Mouse (Mus musculus): Measurements from ENCODE around the gene Aff1.
A peak's percentile ranks its signal among the peaks of the same experiment; 100 is the strongest.

Gene Aff1

GRCm38 (mm10) chr5:103813997-103814542, 121.9 kb downstream of the Aff1 start:
- no peak for DNase-seq

- no peak for DNase-seq
These were observed 122.5 kb downstream of the Aff1 start for GRCm38 (mm10) chr5:103814551-103815248.

GRCm38 (mm10) chr5:103815249-103815617, 123.1 kb downstream of the Aff1 start:
- no peak for DNase-seq

DNA sequence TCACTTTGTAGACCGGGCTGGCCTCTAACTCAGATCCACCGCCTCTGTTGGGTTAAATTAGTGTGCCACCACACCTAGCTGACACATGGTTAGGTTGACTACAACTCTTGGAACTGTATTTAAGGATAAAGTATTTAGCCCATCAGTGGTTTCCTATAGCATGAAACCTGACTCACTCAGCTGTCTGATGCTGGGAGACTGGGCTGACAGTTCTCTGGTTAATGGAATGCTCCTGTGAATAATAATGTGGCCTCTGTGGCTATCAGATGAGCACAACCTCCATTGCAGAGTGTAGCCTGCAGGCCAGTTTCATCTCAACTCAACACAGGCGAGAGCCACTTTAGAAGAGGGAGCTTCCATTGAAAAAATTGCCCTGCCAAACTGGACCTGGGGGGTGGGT, 124.5 kb downstream of the Aff1 start:
- DNase-seq = no peak

DNA sequence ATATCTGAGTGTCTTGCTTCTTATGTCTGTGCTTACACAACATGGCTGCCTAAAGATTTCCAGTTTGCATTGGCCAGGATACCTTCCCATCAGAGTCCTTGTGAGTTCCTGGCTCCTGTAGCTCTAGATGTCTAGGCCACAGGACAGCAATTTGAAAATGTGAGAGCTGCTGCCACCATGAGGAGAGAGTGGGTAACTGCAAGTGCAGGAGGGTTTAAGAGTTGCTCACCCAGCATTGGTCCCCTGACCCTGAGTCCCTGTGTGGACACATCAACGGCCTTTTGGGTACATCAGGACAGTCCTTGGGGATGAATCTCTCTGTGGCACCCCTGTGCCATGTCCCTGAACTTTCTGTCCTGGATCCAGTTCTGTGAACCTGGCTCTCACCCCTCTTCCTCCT, 125.6 kb downstream of the Aff1 start:
- DNase-seq = peak; percentile 78

DNA sequence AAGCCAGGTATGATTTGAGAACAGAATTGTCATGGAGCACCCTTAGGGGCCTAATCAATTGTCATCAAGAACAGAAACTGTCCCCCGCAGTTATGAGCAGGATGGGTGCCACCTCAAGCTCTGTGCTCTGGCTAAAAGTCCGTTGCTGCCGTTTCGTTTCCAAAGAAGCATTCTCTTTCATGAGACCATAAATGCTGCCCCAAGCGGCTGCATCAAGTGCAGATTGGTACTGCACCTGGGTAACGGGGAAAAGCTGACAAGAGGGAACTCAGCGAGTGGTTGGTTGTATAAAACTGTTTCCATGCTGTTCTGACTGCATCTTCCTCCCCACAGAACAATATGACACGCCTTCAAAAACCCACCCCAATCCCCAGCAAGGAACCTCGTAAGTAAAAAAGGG, 126.4 kb downstream of the Aff1 start:
- no peak for DNase-seq

- no peak for DNase-seq
These were observed 127.5 kb downstream of the Aff1 start for GRCm38 (mm10) chr5:103819674-103820073.

DNA sequence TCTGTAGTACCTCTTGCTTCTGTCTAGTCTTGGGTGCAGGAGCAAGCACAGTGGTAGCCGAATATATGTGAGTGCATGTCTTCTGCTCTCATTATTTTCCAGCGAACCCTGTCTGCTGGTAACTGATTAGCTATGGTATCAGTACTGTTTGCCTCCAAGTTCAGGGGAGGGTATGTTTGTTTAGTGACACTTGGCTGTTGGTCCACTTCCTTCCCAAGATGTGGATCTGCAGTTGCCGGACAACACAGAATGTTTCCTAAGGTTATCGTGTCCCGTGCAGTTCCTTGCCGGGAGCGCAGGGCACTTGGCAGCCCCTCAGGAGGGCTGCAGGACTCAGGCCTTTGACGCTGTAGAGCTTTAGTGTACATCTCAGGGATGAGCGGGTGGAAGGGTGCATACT, 128.9 kb downstream of the Aff1 start:
- DNase-seq = no peak

DNA sequence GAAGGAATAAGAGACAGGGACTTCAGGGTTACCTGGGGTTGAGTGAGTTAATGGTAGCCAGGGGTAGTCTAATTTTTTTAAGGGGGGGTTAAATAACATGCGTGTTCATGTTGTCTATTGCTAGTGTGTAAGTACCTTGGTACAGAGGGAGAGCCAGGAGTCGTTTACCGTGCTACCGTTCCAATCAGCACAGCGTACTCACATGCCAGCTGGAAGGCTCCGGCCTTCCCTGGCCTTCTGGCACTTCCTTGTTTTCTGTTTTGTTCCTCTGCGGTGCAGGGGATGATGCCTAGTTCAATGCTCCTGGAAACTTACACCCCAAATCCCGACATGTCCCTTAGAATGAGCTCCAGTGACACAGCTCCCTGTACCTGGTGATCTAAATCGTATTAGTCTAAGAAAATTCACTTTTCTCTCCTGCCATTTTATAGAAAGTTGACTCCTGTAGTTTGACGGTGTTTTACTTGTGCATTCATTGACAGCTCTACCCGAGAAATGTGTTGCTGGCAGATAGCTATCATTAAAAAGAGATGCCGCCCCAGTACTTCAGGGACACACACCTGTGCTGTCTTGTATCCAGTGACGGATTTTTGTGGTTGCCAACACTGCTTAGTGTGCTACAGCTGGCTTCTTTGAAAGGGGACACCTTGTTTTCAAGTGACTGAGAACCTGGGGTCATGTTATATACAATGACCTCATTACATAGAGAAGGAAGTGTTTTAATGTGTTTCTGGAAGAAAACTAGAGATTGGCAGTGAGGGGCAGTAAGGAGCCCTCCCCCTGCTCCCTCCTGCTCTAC, 129.5 kb downstream of the Aff1 start:
- no peak for DNase-seq

DNA sequence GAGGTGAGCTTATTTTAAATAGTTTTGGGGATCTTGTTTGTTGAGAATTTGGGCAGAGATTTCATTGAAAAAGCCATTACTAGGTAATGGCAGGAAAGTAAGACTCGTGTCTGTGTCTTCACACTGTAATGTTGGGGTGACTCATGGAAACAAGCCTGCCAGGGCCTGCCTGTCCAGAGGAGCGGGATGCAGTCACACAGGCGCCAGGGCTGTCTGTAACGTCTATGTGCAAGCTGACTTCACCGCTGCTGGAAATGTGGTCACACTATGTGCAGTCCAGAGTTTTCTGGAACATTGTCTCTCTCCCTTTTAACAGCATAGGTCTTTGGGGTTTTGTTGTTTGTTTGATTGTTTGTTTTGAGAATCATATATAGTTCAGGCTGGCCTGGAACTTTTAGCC, 130.8 kb downstream of the Aff1 start:
- no peak for DNase-seq

- no peak for DNase-seq
These were observed 136.1 kb downstream of the Aff1 start for GRCm38 (mm10) chr5:103828304-103828703.

GRCm38 (mm10) chr5:103828729-103829128, 136.6 kb downstream of the Aff1 start:
- no peak for DNase-seq

- DNase-seq = no peak
These were observed 137.0 kb downstream of the Aff1 start for GRCm38 (mm10) chr5:103829158-103829557.

DNA sequence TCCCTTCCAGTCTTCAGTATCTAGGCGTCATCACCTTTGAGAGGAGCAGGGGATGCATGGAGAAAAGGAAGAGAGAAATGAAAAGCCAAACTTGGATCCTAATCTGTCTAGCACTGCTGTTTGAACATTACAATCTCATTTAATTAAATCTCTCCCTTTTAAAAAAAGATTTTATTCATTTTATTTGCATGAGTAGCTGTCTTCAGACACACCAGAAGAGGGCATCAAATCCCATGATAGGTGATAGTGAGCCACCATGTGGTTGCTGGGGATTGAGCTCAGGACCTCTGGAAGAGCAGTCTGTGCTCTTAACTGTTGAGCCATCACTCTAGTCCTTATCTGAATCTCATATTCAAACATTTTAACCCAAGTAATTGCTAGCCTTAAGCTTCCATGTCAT, 138.7 kb downstream of the Aff1 start:
- no peak for DNase-seq

- no peak for DNase-seq
These were observed 143.4 kb downstream of the Aff1 start for GRCm38 (mm10) chr5:103835471-103836147.

DNA sequence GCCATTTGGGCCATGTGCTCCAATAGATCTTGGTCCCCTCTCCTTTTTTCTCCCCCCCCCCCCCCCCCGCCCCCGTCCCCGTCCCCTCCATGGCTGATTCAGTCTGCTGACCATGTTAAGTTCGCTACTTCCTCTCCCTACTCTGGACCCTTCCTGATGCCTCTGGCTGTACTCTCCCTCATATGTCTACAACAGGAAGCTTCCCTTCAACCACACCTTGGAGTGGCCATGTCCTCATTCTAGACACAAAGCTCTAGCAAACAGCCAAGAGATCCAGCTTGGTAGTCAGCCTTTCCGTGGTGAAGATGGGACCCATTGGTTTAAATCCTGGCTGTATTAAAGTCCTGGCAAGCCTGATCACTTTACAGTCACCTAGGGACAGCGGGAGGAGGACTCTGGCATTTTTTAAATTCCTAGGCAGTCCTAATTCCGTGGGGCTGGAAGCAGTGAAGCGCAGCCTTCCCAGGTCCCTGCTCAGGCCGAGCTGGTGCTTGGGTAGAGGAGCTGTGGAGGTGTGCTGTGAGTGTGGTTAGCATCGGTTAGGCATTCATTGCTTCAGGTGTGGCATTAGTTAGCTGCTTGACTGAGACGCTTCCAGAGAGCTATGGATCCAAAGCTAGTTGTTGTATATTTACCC, 144.1 kb downstream of the Aff1 start:
- DNase-seq = no peak

- DNase-seq = no peak
These were observed 146.5 kb downstream of the Aff1 start for GRCm38 (mm10) chr5:103838550-103839264.

GRCm38 (mm10) chr5:103839265-103839626, 147.1 kb downstream of the Aff1 start:
- no peak for DNase-seq

DNA sequence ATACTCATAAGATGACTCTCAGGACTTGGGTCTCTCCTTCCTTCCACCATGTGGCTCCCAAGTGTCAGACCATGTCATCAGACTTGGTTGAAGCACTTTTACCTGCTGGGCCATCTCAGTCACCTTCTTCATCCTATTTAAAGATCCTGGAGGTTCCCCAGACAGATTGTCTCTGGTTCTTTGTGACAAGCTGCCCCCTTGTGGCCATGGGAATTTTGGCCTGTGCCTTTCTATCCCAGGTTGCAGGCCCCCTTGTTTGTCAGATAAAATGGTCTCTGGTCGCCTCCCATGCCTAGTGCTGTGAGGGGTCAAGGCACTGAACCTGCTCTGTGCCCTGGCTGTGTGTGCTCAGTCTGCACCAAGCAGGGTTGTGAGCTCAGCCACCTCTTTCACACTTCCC, 151.8 kb downstream of the Aff1 start:
- no peak for DNase-seq

DNA sequence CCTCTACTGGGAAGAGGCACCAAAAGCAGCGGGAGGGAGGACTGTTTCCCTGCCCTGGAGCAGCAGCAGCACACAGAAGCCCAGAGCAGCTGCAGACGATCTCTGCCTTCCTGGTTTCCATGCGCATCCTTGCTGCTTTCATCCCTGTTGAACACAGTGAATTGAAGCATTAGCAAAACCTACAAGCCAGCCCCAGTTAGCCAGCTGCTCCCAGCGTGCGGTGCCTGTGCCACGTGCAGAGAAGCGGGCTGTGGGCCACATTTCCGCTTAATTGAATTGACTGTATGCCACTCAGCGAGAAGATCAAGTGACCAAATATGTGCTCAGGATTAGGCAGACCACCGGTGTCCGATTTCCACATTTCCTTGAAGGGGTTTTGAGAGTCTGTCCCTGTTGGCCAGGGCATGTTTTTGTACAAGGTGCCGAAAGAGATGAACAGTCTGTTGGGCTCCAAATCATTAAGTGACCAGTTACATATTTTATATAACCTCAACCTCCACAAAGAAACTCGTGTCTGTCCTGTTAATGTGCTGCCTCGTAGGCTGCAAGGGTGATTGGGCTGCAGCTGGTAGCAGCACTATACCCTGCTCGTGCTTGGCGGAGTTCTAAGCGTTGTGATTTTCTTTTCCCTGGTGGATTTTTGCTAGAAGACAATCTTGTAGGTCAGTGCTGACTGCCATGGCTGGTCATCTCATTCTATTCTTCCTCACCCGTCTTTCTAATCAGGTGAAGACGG, 153.4 kb downstream of the Aff1 start:
- no peak for DNase-seq

DNA sequence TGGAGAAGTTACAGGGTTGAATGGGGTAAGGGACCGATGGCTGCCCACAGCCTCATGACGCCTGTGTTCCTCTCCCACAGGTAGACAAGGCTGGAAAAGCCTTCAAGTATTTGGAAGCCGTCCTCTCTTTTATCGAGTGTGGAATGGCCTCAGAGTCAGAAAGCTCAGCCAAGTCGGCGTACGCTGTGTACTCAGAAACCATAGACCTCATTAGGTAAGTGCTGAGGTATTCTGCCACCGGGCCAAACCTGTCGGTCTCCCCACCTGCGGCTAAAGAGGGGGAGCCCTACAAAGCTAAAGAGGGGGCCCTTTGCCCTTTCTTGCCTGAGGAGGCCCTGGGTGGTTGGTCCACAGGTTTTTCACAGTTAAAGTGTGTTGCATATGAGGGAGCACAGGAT, 154.0 kb downstream of the Aff1 start:
- no peak for DNase-seq

DNA sequence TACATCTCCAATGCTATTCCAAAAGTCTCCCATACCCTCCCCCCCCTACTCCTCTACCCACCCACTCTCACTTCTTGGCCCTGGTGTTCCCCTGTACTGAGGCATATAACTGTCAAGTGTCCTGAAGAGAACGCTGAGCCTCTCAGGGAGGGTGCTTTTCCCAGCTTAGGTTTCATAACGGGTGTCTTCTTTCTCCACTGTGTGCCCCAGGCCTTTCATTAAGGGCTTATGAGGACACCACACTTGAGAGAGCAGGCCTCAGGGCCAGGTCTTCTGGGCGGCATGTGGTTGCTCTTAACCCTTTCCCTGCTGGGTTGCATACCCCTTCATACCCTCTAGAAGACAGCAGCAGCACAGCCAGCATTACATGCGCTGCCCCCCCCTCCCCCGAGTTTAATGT, 154.4 kb downstream of the Aff1 start:
- no peak for DNase-seq

All from cerebellum, adult 11 months (tissue).